Mouse (Mus musculus) thymus, postnatal 25 days (tissue): ENCODE data around the gene Asdurf.
"Not testable (repeated sequence)": the region's sequence is repeated elsewhere in the genome, so short reads cannot be mapped to it uniquely, and the experiment has no call there.

ENCODE experiments used
- DNase-seq: peaks from one replicate; pipeline ENCODE4 v3.0.0; 2022

Gene Asdurf

DNA sequence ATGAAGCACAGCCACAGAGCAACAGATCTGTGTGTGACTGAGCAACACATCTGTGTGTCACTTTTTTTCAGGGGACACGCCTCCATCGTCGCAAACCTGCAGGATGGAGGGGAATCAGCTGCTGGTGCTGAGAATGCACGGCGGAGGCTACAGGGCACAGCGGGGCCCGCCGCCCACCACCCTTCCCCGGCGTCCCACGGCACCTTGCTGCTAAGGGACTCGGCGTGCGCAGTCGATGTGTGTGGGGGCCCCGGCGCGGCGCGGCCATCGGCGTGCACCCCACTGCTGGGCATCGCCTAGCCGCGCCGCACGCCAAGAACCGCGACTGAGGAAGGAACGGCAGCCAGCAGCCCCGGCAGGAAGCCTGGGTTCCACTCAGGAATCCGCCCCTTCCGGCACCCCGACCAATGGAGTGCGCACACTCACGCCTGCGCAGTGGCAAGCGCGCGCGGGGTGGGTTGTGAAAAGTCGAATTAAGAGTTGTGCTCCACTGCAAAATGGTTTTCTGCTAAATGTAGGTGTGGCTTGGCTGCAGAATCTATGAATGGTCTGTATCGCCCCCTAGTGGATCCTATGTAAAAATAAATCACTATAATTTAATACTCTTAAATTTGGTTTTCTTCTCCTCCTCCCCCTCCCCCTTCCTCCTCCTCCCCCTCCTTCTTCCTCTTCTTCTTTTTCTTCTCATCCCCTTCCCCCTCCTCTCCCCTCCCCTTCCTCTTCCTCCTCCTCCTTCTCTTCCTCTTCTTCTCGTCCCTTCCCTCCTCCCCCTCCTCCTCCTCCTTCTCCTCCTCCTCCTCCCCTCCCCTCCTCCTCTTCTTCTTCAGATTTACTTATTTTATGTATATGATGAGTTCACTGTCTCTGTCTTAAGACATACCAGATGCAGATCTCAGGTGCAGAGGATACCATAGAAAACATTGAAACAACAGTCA, at the start of gene Asdurf, which contains the start of the genes Gm28551 and Asnsd1:
Asdurf (minus strand) TSS at position 293 of the 935 bp plus-strand sequence.
Gm28551 (minus strand) TSS at position 341 of the 935 bp plus-strand sequence.
Asnsd1 (minus strand) TSS at position 426 of the 935 bp plus-strand sequence.
- peak; percentile 99 for DNase-seq

- DNase-seq = not testable (repeated sequence)
Measured at GRCm38 (mm10) chr1:53393936-53394760, 41.7 kb upstream of the Asdurf start.

DNA sequence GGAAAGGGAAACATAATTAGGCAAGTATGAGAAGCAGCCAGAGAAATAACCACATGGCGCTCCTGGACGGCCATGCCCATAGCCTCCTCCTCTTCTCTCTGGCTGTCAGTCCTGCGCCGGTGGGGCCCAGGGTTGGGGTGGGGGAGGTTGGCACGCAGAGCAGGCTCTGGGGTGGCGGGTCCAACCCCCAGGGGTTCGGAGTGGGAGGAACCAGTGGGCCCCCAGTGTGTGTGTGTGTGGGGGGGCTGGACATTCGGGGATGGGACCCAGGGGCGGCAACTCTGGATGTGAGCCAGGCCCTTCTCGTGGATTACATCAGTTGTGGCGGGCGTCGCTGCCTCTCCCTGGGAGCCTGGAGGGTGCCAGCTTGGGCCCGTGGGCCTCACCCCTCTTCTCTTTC, 36.3 kb upstream of the Asdurf start:
- DNase-seq = no peak

- DNase-seq = no peak
Measured at GRCm38 (mm10) chr1:53384085-53384688, 31.8 kb upstream of the Asdurf start.

GRCm38 (mm10) chr1:53377731-53378130, 25.3 kb upstream of the Asdurf start:
- no peak for DNase-seq

DNA sequence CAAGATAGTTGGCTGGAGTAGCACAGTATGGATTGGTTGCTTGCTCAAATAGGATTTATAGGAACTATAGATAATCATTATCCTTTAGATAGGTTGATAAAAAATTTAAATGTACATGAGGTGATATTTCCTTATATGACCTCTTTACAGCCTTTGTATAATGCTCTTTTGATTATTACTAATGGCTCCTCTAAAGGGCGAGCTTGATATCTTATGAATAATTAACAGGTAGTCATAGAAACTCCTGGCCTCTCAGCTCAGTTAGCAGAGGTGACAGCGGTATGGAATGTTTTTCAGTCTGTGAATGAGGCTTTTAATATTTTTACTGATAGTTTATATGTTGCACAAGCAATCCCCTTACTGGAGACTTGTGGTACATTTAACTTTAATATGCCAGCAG, 23.5 kb upstream of the Asdurf start:
- not testable (repeated sequence) for DNase-seq

- DNase-seq = no peak
Measured at GRCm38 (mm10) chr1:53358988-53359387, 6.6 kb upstream of the Asdurf start.

DNA sequence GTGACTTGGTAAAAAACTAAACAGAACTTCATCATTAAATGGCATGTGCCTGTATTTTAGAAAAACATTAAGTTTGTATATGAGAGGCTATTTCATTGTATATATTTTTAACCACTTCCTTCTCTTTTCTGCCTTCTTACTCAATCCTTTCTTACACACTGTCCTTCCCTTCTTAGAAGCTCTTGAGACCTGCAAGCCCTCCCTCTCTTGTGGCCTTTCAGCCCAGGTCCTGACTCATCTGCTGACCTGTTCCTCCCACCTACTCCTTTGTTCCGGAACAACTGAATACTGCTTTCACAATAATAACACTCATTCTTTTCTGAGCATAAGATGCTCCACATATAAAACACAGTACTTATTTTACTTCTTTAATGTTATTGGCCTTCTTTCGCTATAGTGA, 11.3 kb downstream of the Asdurf start:
- no peak for DNase-seq

- not testable (repeated sequence) for DNase-seq
Measured at GRCm38 (mm10) chr1:53337403-53337802, 15.0 kb downstream of the Asdurf start.

- no peak for DNase-seq
Measured at GRCm38 (mm10) chr1:53335465-53335864, 17.0 kb downstream of the Asdurf start.

GRCm38 (mm10) chr1:53333527-53333926, 18.9 kb downstream of the Asdurf start:
- DNase-seq = not testable (repeated sequence)

- no peak for DNase-seq
Measured at GRCm38 (mm10) chr1:53324827-53325494, 27.5 kb downstream of the Asdurf start.

DNA sequence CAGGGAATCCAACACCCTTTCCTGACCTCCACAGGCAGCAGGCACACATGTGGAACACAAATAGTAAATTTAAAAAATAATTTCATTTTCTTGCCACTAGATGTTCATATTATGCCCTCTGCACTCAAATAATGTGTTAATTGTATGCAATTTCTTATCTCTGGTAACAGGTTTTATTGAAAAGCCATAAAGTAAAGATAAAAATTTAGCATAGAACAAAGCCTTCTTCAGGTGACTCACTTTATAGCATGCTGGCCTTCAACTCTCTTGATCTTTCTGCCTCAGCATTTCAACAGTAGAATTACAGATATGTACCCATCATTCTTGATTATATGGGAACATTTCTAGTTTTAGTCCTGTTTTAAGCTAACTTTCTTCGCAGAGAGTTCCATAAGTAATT, 28.1 kb downstream of the Asdurf start:
- DNase-seq = no peak

GRCm38 (mm10) chr1:53323254-53323653, 29.2 kb downstream of the Asdurf start:
- DNase-seq = no peak

DNA sequence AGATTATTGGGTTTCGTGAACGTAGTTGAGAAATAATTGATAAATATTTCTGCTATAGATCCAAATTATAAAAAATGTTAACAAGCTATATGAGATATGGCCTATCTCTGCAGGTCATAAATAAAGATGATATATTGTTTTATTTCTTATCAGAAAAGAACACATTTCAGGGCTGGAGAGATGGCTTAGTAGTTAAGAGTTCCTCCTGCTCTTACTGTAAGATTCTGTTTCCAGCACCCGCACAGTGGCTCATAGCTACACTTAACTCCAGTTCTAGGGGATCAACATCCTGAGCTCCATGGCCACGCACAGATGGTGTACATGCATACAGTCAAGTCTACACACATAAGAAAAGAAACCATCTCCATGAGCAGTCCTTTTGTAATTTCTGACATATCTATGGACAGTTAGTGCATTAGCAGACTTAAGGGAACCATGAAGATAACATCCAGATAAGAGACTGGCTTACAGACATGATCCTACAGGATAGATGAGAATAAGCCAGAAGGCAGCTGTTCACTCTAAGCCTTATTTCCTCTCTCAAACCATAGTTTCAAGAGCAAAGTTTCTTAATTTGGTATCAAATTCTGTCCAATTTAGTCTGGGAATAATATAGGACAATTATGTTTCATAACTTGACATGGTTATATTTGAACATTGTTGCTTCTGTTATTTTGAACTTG, 30.6 kb downstream of the Asdurf start:
- no peak for DNase-seq

- DNase-seq = peak; percentile 84
Measured at GRCm38 (mm10) chr1:53312989-53313967, 39.1 kb downstream of the Asdurf start, which contains the start of gene Osgepl1. Gene Osgepl1 (plus strand): TSS chr1:53313624.

GRCm38 (mm10) chr1:53300506-53300905, 51.9 kb downstream of the Asdurf start:
- DNase-seq = no peak
